Mouse (Mus musculus): ENCODE results near the gene Cdk6.

Gene Cdk6

DNA sequence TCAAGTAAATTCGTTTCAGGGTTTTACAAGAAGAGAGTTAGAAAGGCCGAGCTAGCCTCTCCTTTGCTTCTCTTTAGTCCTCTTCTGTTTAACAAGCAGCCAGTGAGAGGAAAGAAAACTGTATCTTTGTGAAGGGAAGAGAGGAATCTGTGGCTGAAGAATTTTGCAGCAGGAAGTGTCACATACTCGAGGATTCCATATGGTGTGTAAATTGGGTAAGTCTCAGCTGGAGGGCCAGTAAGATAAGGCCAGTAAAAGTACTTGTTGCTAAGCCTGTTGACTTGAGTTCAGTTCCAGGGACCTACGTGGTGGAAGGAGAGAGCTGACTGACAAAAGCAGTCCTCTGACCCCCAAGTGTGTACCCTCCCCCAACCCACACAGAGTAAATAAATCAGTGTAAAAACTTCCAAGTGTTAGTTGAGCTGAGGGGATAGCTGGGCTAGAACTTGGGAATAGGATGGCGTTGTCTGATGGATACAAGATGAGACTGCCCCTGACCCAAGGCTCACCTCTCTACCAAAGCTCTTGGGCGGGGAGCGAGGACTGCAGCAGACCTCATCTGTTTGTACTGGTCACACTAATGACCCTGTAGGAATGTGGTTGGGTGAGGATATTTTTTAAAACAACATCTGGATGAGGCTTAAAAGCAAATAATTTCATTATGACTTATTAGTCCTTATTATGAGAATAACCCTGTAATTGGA, 145.4 kb downstream of the Cdk6 start:
- DNase-seq (ENCODE audit: low read depth, low spot score): no peak

DNA sequence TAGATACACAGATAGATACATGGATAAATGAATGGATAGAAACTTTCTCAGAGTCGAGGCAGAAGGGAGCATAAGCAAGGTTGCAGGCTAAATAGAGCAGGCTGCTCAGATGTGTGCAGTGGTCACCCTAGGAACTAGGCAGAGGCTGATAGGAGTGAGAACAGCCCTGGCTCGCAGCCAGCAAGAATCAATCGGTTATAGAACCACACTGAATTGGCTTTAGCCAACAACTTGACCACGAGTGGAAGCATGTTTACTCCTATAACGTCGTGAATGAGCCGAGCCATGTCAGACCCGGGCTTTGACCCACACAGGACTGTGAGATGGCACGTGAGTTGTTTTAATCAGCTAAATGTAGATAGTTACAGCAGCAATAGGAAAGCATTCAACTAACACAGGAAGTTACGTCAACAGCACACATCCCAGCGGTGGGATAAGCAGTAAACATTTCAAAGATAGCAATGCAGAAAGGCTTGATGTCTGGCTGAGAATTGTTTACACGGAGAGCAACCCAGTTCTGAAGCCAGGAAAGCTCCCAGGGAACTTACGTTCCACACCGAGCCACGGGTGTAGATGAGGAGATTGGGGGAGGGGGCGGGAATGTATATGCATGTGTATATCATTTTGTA, 147.0 kb downstream of the Cdk6 start:
- no peak for DNase-seq (ENCODE audit: low read depth, low spot score)

GRCm38 (mm10) chr5:3490358-3490757, 149.1 kb downstream of the Cdk6 start:
- no peak for DNase-seq (ENCODE audit: low read depth, low spot score)

GRCm38 (mm10) chr5:3491084-3491483, 149.8 kb downstream of the Cdk6 start:
- no peak for DNase-seq (ENCODE audit: low read depth, low spot score)

DNA sequence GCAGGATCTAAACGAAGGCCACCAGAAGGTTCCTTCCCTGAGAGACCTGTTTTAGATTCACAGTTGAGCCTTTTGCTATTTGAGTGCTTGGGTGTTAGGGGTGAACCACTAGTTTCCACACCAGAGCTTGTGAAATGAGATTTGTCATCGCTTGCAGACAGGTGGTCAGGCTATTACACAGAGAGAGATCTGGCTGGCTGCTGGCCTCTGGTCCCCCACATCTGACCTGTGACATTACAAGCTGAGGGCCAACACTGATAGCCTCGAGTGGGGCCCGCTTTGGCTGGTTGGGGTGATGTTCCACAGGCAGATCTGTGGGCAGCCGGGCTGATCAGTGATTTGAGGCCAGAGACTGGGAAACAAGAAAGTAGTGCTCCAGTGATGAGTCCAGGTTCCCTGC, 150.6 kb downstream of the Cdk6 start:
- no peak for DNase-seq (ENCODE audit: low read depth, low spot score)

GRCm38 (mm10) chr5:3492776-3493636, 151.7 kb downstream of the Cdk6 start:
- DNase-seq (ENCODE audit: low read depth, low spot score): no peak

DNA sequence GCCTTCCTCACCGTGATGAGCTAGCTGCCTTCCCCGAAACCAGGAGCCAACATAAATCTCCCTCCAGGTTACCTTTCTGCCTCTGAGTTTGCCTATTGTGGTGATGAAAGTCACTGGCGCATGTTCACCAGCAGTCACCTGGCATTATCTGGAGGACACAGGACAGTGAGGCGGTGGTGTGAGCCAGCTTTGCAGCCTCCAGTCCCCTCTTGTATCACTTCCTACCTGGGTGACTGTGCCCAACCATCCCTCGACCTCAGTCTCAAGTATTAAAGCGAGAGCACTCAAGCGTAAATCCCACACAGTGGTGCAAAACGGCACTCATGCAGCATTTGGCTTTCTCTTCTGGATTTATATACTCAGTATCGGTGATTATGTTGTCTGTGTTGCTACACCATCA, 152.7 kb downstream of the Cdk6 start:
- no peak for DNase-seq (ENCODE audit: low read depth, low spot score)

GRCm38 (mm10) chr5:3494452-3495187, 153.3 kb downstream of the Cdk6 start:
- DNase-seq (ENCODE audit: low read depth, low spot score): no peak

DNA sequence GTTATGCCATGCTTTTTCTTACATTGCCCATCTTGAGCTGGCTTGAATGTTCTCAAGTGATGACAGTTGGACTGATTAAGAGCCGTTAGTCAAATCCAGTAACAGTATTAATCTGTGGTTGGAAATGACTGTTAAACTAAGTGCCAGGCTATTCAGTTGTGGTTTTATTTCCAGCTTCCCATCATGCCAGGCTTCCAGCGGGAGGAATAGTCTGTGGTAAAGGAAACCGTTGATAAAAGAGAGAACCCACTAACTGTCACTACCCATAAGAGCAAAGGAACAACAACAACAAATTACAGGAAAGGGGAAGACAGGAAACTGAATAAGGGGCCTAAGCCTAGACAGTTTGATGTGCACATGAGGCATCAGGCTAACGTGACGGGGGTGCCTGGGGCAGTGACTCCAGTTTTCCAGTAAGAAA, 156.2 kb downstream of the Cdk6 start:
- no peak for DNase-seq (ENCODE audit: low read depth, low spot score)

GRCm38 (mm10) chr5:3500298-3500697, 159.0 kb downstream of the Cdk6 start:
- no peak for DNase-seq (ENCODE audit: low read depth, low spot score)

- DNase-seq (ENCODE audit: low read depth, low spot score): no peak
Observed at GRCm38 (mm10) chr5:3500957-3501563, 159.8 kb downstream of the Cdk6 start.

DNA sequence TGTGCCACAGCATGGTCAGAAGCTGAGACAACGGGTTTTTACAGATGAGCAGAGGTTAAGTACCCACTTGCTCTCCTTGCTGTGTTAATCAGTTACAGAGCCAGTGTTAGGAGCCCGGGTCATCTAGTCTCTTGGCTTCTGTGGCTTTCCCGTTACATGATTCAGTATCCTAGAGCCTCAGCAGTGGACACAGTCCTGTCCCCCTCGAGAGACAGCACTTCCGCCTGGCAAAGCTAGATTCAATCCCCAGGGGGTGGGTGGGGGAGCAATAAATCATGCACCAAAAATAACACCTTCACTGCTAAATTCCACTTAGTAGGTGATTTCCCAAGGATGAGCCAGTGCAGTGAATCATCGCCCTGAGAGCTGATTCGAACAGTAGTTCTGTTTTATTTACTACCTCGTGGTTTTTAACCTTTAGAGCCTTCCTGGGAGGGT, 160.3 kb downstream of the Cdk6 start:
- DNase-seq (ENCODE audit: low read depth, low spot score): no peak

DNA sequence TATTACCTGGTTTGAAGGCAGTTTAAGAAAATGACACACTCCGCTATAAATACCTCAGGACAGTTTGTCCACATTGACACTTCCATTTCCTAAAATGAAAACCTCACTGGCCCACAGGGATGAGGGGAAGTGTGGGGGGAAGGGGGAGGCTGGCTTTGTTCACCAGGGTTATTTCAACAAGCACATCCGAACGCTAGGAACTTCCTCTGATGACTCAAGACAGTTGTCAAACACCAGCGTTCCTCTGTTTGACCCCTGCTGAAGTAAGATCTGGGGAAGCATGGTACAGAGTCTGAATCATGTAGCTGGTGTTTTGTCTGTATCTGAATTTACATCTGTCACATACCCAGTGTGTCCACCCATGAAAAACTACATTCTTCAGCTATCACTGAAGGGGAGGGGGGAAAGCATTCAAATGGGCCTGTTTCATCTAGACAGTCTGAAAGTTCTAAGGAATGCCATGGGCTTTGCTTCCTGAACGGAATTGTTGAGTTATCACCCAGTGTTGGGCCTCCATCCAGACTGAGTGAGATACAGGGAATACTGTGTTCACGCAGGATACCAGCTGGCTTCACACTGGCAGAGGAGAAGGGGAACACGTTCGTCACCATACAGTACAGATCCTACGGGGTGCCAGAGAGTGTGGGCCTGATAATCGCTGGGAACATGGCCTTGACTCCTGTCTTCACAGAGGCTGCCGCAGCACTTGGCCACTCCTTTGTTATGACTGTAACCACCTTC, 161.5 kb downstream of the Cdk6 start:
- DNase-seq (ENCODE audit: low read depth, low spot score): no peak

DNA sequence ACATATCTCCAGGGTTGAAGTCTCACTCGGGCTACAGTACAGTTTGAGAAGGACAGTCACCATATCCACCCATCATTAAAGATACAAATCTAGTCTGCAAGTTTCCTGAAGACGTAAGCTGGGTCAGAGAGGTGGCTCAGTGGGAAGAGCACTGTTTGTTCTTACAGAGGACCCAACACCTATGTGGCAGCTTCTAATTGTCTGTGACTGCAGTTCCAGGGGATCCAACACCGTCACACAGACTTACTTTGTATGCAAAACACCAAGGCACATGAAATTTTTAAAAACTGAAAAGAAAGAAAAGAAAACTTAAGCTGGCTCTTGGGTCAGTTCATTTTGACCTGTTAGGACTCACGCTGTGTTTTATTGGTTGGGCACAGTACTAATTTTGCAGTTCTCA, 162.1 kb downstream of the Cdk6 start:
- no peak for DNase-seq (ENCODE audit: low read depth, low spot score)

DNA sequence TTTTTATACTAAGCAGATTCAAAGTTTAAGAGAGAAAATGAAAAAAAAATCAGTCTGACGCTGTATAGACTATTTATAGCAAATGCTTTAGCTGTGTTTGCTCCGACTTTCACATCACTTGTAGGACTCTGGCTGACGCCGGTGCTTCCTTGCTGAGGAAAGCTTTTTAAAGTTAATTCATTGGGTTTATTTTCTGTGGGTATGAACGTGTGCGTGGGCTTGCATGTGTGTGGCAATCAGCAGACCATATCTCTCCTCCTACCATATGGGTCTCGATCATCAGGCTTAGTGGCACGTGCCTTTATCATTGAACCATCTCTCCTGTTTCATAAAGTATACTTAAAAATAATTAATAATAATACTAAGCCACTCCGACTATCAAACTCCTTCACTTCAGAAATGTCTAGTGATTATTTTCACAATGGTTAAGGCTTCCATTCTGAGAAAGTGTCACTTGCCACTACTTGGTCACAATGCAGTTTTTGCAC, 162.6 kb downstream of the Cdk6 start:
- no peak for DNase-seq (ENCODE audit: low read depth, low spot score)

DNA sequence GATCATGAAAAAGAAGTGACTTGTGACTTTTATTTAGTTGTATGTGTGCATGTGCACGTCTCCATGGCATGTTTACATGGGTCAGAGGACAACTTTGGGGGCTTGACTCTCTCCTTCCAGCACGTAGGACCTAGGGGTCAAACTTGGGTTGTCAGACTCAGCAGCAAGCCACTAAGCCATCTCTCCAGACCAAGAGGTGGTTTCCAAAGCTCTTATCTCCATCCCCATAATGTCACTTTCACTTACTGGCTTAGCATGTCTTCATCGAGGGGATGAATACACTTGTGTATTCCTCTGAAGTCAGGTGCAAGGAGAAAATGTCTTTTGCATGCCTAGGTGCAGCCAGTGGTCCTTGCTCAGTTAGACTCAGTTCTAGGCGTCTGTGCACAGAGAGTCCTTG, 163.2 kb downstream of the Cdk6 start:
- DNase-seq (ENCODE audit: low read depth, low spot score): no peak

GRCm38 (mm10) chr5:3505553-3505952, 164.3 kb downstream of the Cdk6 start:
- no peak for DNase-seq (ENCODE audit: low read depth, low spot score)

DNA sequence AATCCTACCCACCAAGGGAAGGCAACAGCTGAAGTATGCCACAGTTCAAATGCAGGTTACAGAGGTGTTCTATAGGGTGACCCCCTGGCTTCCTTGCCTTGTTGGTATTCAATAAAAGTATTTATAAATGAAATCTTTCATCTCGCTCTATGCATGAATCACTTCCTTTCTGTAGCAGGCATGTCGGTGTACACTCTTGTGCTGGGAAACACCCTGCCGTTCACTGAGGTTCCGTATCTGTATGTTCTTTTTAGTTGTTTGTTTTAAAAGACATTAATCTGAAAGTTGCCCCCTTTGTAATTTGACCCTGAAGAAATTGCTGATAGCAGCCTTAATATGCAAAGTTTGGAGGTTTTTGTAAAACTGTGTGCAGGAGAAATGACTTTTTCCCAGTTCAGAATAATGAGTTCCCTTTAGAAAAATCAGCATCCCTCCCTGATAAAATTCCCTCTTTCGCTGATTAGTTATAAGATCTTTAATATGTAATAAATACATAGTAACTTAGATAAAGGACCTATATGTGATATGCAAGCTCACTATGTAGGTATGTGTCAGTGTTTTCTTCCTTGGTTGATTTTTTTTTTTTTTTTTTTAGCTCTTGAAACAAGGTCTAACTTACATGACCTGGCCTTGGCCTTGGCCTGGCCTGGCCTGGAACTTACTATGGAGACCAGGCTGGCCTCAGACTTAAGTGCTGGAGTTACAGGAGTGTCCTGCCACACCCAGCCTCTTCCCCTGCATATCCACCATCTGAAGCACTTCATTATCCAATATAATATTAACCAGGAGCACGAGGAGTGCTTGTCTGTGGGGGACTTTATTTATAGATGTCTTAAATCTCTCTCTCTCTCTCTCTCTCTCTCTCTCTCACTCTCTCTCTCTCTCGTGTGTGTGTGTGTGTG, 167.4 kb downstream of the Cdk6 start:
- DNase-seq (ENCODE audit: low read depth, low spot score): no peak

- DNase-seq (ENCODE audit: low read depth, low spot score): no peak
Observed at GRCm38 (mm10) chr5:3509503-3509902, 168.2 kb downstream of the Cdk6 start.

All from retina, postnatal 7 days (tissue).